Mouse (Mus musculus) liver, embryonic 14.5 days (tissue): Measurements from ENCODE around the gene Npm1. TPM values are rescaled to one million over a fixed set of nuclear protein-coding genes. Genes with fewer than 3 reads are reported as not detected.

ENCODE experiments used
- ATAC-seq: fragments of 200-750 bp; cut with Nextera tagmentation; 2 replicates; pipeline ENCODE4 v1.8.0; 2017; ENCODE audit warnings: moderate number of reproducible peaks, mild to moderate bottlenecking, moderate library complexity; ENCODE audit not compliant: insufficient read depth
- DNase-seq, 3 experiments: peaks; one replicate each; pipeline ENCODE4 v3.0.0-alpha.2; 2012 to 2013; ENCODE audit warnings: low read depth in 3 of 3, low spot score in 3 of 3
- H3K27ac ChIP-seq: fragments of 300-500 bp; sonication (generic); 2 replicates; pipeline ENCODE4 v1.5.1; 2014; ENCODE audit warnings: moderate library complexity, mild to moderate bottlenecking, control low read depth, inconsistent platforms
- H3K27me3 ChIP-seq: fragments of 300-500 bp; sonication (generic); 2 replicates; pipeline ENCODE4 v1.6.1; 2014; ENCODE audit warnings: mild to moderate bottlenecking, low read length, moderate library complexity; ENCODE audit not compliant: control insufficient read depth, insufficient read depth
- H3K36me3 ChIP-seq: fragments of 300-500 bp; sonication (generic); replicated peaks from 2 replicates; pipeline ENCODE4 v1.6.1; 2014; ENCODE audit warnings: low read depth; ENCODE audit not compliant: control insufficient read depth, insufficient read depth
- H3K4me1 ChIP-seq, 2 experiments: fragments of 200-500 bp in 1 of 2; fragments of 300-500 bp in 1 of 2; sonication (generic) in 1 of 2; replicated peaks; 2 replicates each; pipeline ENCODE4 v1.6.1; 2012 to 2014; ENCODE audit warnings: antibody characterized with exemption in 1 of 2, inconsistent platforms in 1 of 2, low read length in 1 of 2; ENCODE audit not compliant: control insufficient read depth in 2 of 2, insufficient read depth in 2 of 2
- H3K4me2 ChIP-seq: fragments of 300-500 bp; sonication (generic); 2 replicates; pipeline ENCODE4 v1.6.1; 2014; ENCODE audit warnings: low read depth, mild to moderate bottlenecking, control low read depth, moderate library complexity
- H3K4me3 ChIP-seq, 2 experiments: fragments of 200-500 bp in 1 of 2; fragments of 300-500 bp in 1 of 2; sonication (generic) in 1 of 2; 2 replicates each; pipeline ENCODE4 v1.5.1; 2012 to 2014; ENCODE audit warnings: low read depth in 2 of 2, low read length in 2 of 2, mild to moderate bottlenecking in 2 of 2, control low read depth in 1 of 2, inconsistent platforms in 1 of 2, moderate library complexity in 1 of 2; ENCODE audit not compliant: insufficient read depth in 1 of 2
- H3K9ac ChIP-seq: fragments of 300-500 bp; sonication (generic); replicated peaks from 2 replicates; pipeline ENCODE4 v1.6.1; 2014; ENCODE audit warnings: mild to moderate bottlenecking, control low read depth, moderate library complexity
- H3K9me3 ChIP-seq: fragments of 300-500 bp; sonication (generic); 2 replicates; pipeline ENCODE4 v1.6.1; 2016; ENCODE audit warnings: low read length, mixed read lengths; ENCODE audit not compliant: control insufficient read depth
- CTCF ChIP-seq: IDR thresholded peaks from 2 replicates; pipeline ENCODE4 v1.5.1; 2016; ENCODE audit warnings: antibody characterized with exemption, low read depth, control low read depth
- EP300 ChIP-seq: IDR thresholded peaks from 2 replicates; pipeline ENCODE4 v1.6.1; 2016; ENCODE audit warnings: antibody characterized with exemption, low read depth
- WGBS: fragments of 180-500 bp; shearing (Covaris S2); extraction: QIAGEN DNeasy Blood & Tissue Kit; methylation state at CpG from one replicate; pipeline ENCODE4 v1.1.7; 2014; ENCODE audit not compliant: insufficient replicate concordance; 5-methylcytosine and 5-hydroxymethylcytosine counted together
- polyA plus RNA-seq, 2 experiments: library from polyadenylated mRNA; depleted of rRNA in 1 of 2; stranded (reverse) in 1 of 2; unstranded in 1 of 2; fragments of >200 nt; fragmentation: Nextera tagmentation in 1 of 2; extraction: Ambion mirVana in 1 of 2; gene quantifications; 2 replicates each; pipeline versions ENCODE4 v1.2.1 to v1.2.3; 2012 to 2014

Npm1 gene
- polyA plus RNA-seq, 2 experiments = 654 to 703 TPM

GRCm38 (mm10) chr11:33196447-33197132 lies 33.6 kb upstream of the Npm1 start:
- DNase-seq = no peak
- H3K4me1 ChIP-seq = no peaks in the 10 kb centered on the region
- 13% methylated on average over 24 of the region's 24 CpGs for WGBS

GRCm38 (mm10) chr11:33195531-33196446 lies 32.8 kb upstream of the Npm1 start:
- Histone ChIP-seq H3K4me1 (no peaks in the 10 kb centered on the region), H3K9ac (no peak overlapping the region), H3K9me3 (no peaks in the 10 kb centered on the region), H3K27me3 (peaks cover 81% of the 10 kb centered on the region), H3K36me3 (no peaks in the 10 kb centered on the region), H3K27ac (no peak overlapping the region), H3K4me3 (no peak overlapping the region), H3K4me2 (no peak overlapping the region)
- WGBS = 7% methylated on average over 25 of the region's 25 CpGs
- DNase-seq (no peak), ATAC-seq (no peak)
- TF ChIP-seq EP300 = no peak
- TF ChIP-seq CTCF = no peak

More at GRCm38 (mm10) chr11:33196447-33197132, 33.6 kb upstream of the Npm1 start:
- H3K9ac ChIP-seq = no peak overlapping the region
- no peak for ATAC-seq
- H3K27me3 ChIP-seq = peaks cover 89% of the 10 kb centered on the region
- H3K9me3 ChIP-seq = no peaks in the 10 kb centered on the region
- no peak for TF ChIP-seq EP300
- TF ChIP-seq CTCF = no peak
- no peak overlapping the region for H3K27ac ChIP-seq
- H3K4me3 ChIP-seq = no peak overlapping the region
- no peaks in the 10 kb centered on the region for H3K36me3 ChIP-seq
- H3K4me2 ChIP-seq = no peak overlapping the region

DNA sequence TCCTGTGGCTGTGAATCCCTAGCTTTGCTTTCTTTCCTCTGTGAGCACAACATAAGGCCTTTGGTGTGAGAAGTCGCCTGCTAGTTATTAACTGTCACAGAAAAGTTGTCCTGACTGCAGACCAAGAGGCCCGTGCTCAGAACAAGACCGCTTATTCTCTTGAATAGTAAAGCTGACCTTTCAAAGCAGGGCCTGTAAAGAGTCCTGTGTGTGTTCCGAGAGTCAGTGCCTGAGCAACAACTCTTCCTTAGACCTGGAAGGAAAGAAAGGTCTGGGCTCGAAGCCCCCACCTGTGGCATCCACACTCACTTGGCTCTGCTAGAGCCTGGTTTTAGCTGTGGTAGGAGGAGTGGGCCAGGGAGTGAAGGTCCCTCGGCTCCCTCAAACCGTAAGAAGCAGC lies 32.1 kb upstream of the Npm1 start:
- Histone ChIP-seq H3K36me3 (no peaks in the 10 kb centered on the region), H3K9ac (no peak overlapping the region), H3K4me3 (no peak overlapping the region), H3K27ac (no peak overlapping the region), H3K4me1 (no peaks in the 10 kb centered on the region), H3K9me3 (no peaks in the 10 kb centered on the region), H3K27me3 (peaks cover 74% of the 10 kb centered on the region), H3K4me2 (no peak overlapping the region)
- no peak for ATAC-seq
- DNase-seq = no peak
- TF ChIP-seq EP300 (no peak), CTCF (no peak)
- 23% methylated on average over 7 of the region's 7 CpGs for WGBS

DNA sequence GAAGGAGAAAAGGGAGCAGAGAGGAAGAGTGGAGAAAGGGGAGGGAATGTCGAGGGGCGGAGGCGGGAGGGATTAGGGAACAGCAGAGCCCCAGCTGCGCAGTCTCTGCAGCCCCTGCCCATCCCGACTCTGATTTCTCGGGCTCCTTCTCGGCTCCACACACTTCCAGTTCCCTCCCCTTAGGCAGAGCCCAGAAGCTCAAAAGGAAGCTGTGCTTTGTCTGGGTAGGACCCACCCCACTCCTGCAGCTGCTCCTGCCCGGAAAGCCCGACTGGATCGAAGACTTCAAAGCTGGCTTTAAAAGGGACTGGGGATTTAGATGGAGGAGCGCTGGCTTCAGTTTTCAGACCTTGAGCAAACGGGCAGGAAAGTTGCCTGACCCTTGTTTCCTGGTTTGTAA lies 30.7 kb upstream of the Npm1 start:
- H3K27ac ChIP-seq = no peak overlapping the region
- no peak for DNase-seq
- H3K9ac ChIP-seq = no peak overlapping the region
- WGBS = 4% methylated on average over 12 of the region's 12 CpGs
- no peak overlapping the region for H3K4me3 ChIP-seq
- peaks cover 60% of the 10 kb centered on the region for H3K27me3 ChIP-seq
- no peaks in the 10 kb centered on the region for H3K9me3 ChIP-seq
- H3K4me2 ChIP-seq = no peak overlapping the region
- H3K36me3 ChIP-seq = no peaks in the 10 kb centered on the region
- no peaks in the 10 kb centered on the region for H3K4me1 ChIP-seq
- no peak for ATAC-seq
- TF ChIP-seq CTCF = no peak
- TF ChIP-seq EP300 = no peak

GRCm38 (mm10) chr11:33181804-33182203 lies 18.8 kb upstream of the Npm1 start:
- H3K27me3 ChIP-seq = peaks cover 6% of the 10 kb centered on the region; the same call in 1 of the 2 replicates
- H3K9me3 ChIP-seq = no peaks in the 10 kb centered on the region
- H3K36me3 ChIP-seq = no peaks in the 10 kb centered on the region
- TF ChIP-seq CTCF (no peak), EP300 (no peak)
- H3K4me3 ChIP-seq = no peak overlapping the region
- no peak overlapping the region for H3K4me2 ChIP-seq
- no peak overlapping the region for H3K27ac ChIP-seq
- H3K9ac ChIP-seq = no peak overlapping the region
- ATAC-seq (no peak), DNase-seq (no peak)
- H3K4me1 ChIP-seq = no peaks in the 10 kb centered on the region
- WGBS = 61% methylated on average over 3 of the region's 3 CpGs
